Mouse (Mus musculus) MEL (cell line): Measurements from ENCODE around the gene Ddx1. TPM values are rescaled to one million over a fixed set of nuclear protein-coding genes. Genes with fewer than 3 reads are reported as not detected.
A peak's percentile ranks its signal among the peaks of the same experiment; 100 is the strongest.

ENCODE experiments used
- DNase-seq: peaks from one replicate; pipeline ENCODE4 v3.0.0; 2011; ENCODE audit warnings: low read depth, low spot score
- H3K27ac ChIP-seq: 2 replicates; pipeline ENCODE4 v1.5.1; 2012; ENCODE audit warnings: low read depth, mild to moderate bottlenecking, control low read depth, low read length, moderate library complexity; ENCODE audit not compliant: control insufficient read depth
- H3K27me3 ChIP-seq, 2 experiments: fragments of 150-350 bp in 1 of 2; sonication (generic) in 1 of 2; 2 replicates each; pipeline ENCODE4 v1.6.1; 2012; ENCODE audit warnings: low read length in 2 of 2, mild to moderate bottlenecking in 2 of 2, improper control_type of control experiment in 1 of 2, moderate library complexity in 1 of 2; ENCODE audit not compliant: insufficient read depth in 2 of 2, control insufficient read depth in 1 of 2
- H3K36me3 ChIP-seq, 2 experiments: 2 replicates each; pipeline ENCODE4 v1.6.1; 2012 to 2014; ENCODE audit warnings: low read length in 2 of 2, improper control_type of control experiment in 1 of 2, inconsistent platforms in 1 of 2, mild to moderate bottlenecking in 1 of 2; ENCODE audit not compliant: insufficient read depth in 2 of 2, control insufficient read depth in 1 of 2
- H3K4me1 ChIP-seq, 2 experiments: fragments of 150-350 bp in 1 of 2; sonication (generic) in 1 of 2; 2 replicates each; pipeline ENCODE4 v1.6.1; 2012; ENCODE audit warnings: low read length in 2 of 2, improper control_type of control experiment in 1 of 2, mild to moderate bottlenecking in 1 of 2; ENCODE audit not compliant: insufficient read depth in 2 of 2, control insufficient read depth in 1 of 2
- H3K4me3 ChIP-seq, 2 experiments: fragments of 150-350 bp in 1 of 2; sonication (generic) in 1 of 2; 2 replicates each; pipeline ENCODE4 v1.5.1; 2012; ENCODE audit warnings: low read depth in 2 of 2, low read length in 2 of 2, mild to moderate bottlenecking in 2 of 2, moderate library complexity in 2 of 2, control low read depth in 1 of 2, improper control_type of control experiment in 1 of 2; ENCODE audit not compliant: control insufficient read depth in 1 of 2, insufficient read depth in 1 of 2
- H3K79me2 ChIP-seq: 2 replicates; pipeline ENCODE4 v1.6.1; 2012; ENCODE audit warnings: mild to moderate bottlenecking, low read length, moderate library complexity; ENCODE audit not compliant: control insufficient read depth, poor library complexity, insufficient read depth
- H3K9ac ChIP-seq: 2 replicates; pipeline ENCODE4 v1.6.1; 2012; ENCODE audit warnings: low read depth, mild to moderate bottlenecking, control low read depth, low read length, moderate library complexity; ENCODE audit not compliant: control insufficient read depth, poor library complexity, severe bottlenecking
- H3K9me3 ChIP-seq: fragments of 150-350 bp; sonication (generic); replicated peaks from 2 replicates; pipeline ENCODE4 v1.6.1; 2012; ENCODE audit warnings: mild to moderate bottlenecking, low read length, improper control_type of control experiment, moderate library complexity; ENCODE audit not compliant: insufficient read depth
- CHD2 ChIP-seq: IDR thresholded peaks from 2 replicates; pipeline ENCODE4 v1.6.1; 2011; ENCODE audit warnings: low read length, improper control_type of control experiment
- CTCF ChIP-seq, 3 experiments: IDR thresholded peaks in 2 of 3; conservative IDR thresholded peaks in 1 of 3; 2 replicates each; pipeline ENCODE4 v1.5.1; 2011 to 2012; ENCODE audit warnings: low read length in 3 of 3, low read depth in 2 of 3, mild to moderate bottlenecking in 2 of 3, improper control_type of control experiment in 1 of 3, inconsistent platforms in 1 of 3, mixed read lengths in 1 of 3, moderate library complexity in 1 of 3; ENCODE audit not compliant: control insufficient read depth in 1 of 3, insufficient read depth in 1 of 3, poor library complexity in 1 of 3, severe bottlenecking in 1 of 3
- EP300 ChIP-seq, 2 experiments: IDR thresholded peaks; 2 replicates each; pipeline ENCODE4 v1.6.1; 2011; ENCODE audit warnings: improper control_type of control experiment in 2 of 2, low read length in 2 of 2, low read depth in 1 of 2, mild to moderate bottlenecking in 1 of 2
- GATA1 ChIP-seq: IDR thresholded peaks from 2 replicates; pipeline ENCODE4 v1.6.1; 2011; ENCODE audit warnings: low read depth, low read length, improper control_type of control experiment
- HCFC1 ChIP-seq: IDR thresholded peaks from 2 replicates; pipeline ENCODE4 v1.6.1; 2012; ENCODE audit warnings: low read depth, mild to moderate bottlenecking, inconsistent platforms, low read length, improper control_type of control experiment, moderate library complexity
- JUND ChIP-seq: IDR thresholded peaks from 2 replicates; pipeline ENCODE4 v1.6.1; 2011; ENCODE audit warnings: low read depth, mild to moderate bottlenecking, improper control_type of control experiment, low read length
- MAX ChIP-seq: IDR thresholded peaks from 2 replicates; pipeline ENCODE4 v1.6.1; 2011; ENCODE audit warnings: low read length, improper control_type of control experiment
- MYC ChIP-seq: IDR thresholded peaks from 2 replicates; pipeline ENCODE4 v1.6.1; 2011; ENCODE audit warnings: low read depth, mild to moderate bottlenecking, low read length, improper control_type of control experiment, moderate library complexity
- NRF1 ChIP-seq: IDR thresholded peaks from 2 replicates; pipeline ENCODE4 v1.6.1; 2014; ENCODE audit warnings: low read depth, mild to moderate bottlenecking, inconsistent platforms, low read length, improper control_type of control experiment, moderate library complexity; ENCODE audit not compliant: poor library complexity, insufficient read depth, severe bottlenecking
- SIN3A ChIP-seq: IDR thresholded peaks from 2 replicates; pipeline ENCODE4 v1.6.1; 2012; ENCODE audit warnings: low read length, improper control_type of control experiment, inconsistent platforms
- SMC3 ChIP-seq: IDR thresholded peaks from 2 replicates; pipeline ENCODE4 v1.6.1; 2011; ENCODE audit warnings: low read depth, low read length, improper control_type of control experiment
- TBP ChIP-seq: IDR thresholded peaks from 2 replicates; pipeline ENCODE4 v1.8.0; 2011; ENCODE audit warnings: low read depth, low read length, improper control_type of control experiment
- TCF12 ChIP-seq: IDR thresholded peaks from 2 replicates; pipeline ENCODE4 v1.6.1; 2014; ENCODE audit warnings: low read depth, mild to moderate bottlenecking, inconsistent platforms, low read length, improper control_type of control experiment, moderate library complexity
- ZC3H11A ChIP-seq: IDR thresholded peaks from 2 replicates; pipeline ENCODE4 v1.6.1; 2012; ENCODE audit warnings: low read depth, mild to moderate bottlenecking, inconsistent platforms, low read length, improper control_type of control experiment
- ZKSCAN1 ChIP-seq: IDR thresholded peaks from 2 replicates; pipeline ENCODE4 v1.6.1; 2012; ENCODE audit warnings: low read depth, mild to moderate bottlenecking, inconsistent platforms, low read length, improper control_type of control experiment, moderate library complexity
- polyA plus RNA-seq, 2 experiments: library from polyadenylated mRNA; stranded (reverse) in 1 of 2; unstranded in 1 of 2; fragments of >175 nt in 1 of 2; fragments of >200 nt in 1 of 2; gene quantifications; 2 replicates each; pipeline versions ENCODE4 v1.2.1 to v1.2.4; 2012; ENCODE audit warnings: low replicate concordance in 2 of 2, low read depth in 1 of 2; ENCODE audit not compliant: insufficient read length in 2 of 2, insufficient read depth in 1 of 2, missing spikeins in 1 of 2
- total RNA-seq: library from RNA; depleted of rRNA; stranded (reverse); fragments of 300-350 nt; gene quantifications from 2 replicates; pipeline ENCODE4 v1.2.3, GENCODE M21; 2012

Gene Ddx1
- total and polyA plus RNA-seq, 3 experiments = 75.4 to 1,375 (median 134) TPM

DNA sequence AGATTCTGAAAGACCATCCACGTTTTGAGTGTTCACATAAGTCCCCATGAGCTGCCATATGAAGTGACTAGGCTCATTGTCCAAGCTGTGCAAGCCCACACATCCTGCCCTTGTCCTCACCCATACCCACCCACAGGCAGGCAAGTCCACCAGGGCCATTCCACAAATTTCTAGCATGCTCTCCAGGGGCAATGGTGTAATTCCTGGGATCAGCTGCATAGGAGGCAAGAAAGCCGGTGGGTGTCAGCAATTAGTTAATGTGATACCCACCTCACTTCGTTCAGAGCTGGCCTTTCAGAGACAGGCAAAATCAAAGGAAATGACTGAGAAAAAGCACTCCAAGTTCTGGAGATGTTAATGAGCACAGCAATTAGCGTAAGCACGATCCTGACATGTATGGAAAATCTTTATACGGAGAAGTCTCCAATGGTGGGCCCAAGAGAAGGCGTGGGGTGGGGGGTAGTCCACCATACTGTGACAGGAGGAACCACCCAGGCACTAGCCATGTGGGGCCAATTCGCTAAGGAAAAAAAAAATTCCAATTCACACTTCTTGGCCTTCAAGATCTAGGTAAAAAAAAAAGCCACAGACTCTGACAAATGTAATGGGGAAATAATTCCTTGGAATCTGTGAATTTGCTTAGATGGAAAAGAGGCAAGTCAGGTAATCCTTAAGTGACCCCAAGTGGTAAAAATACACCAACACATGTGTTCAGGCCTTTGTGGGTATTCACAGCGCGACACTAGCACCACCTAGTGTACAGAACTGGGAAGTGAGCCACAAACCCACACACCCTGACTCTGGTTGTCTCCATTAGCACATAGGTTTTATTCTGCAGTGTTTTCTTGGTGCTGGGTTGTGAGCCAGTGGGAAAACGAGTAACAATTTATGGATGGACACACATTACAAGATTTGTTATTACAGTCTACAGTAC, 34.4 kb downstream of the Ddx1 start:
- Histone ChIP-seq H3K9me3 (no peaks in the 10 kb centered on the region), H3K36me3 (peaks cover 0 to 8% of the 10 kb centered on the region in 2 experiments; a peak in 2 of 4 replicates), H3K27me3 (no peaks in the 10 kb centered on the region)
- TF ChIP-seq CHD2 (no peak), MAX (peak; percentile 75), JUND (peak; percentile 53; the same call in 1 of the 2 replicates), CTCF (IDR thresholded peaks at IDR 0.05 in 2 of 3, conservative IDR thresholded peaks at IDR 0.05 in 1 of 3; ENCODE audit: control insufficient read depth in 1 of 3, insufficient read depth in 1 of 3, low read depth in 2 of 3, low read length in 3 of 3, poor library complexity in 1 of 3, severe bottlenecking in 1 of 3) (peak; percentile 93 to 100 (median 99)), EP300 (IDR thresholded peaks at IDR 0.05; ENCODE audit: low read depth in 1 of 2, low read length in 2 of 2) (no peak), MYC (peak; percentile 83), HCFC1 (no peak), ZKSCAN1 (no peak), SMC3 (peak; percentile 99), SIN3A (0 out of 2 replicates have a peak, but pooled peaks have one; percentile 23), NRF1 (peak; percentile 15; the same call in 1 of the 2 replicates), TBP (no peak), ZC3H11A (peak; percentile 98)
- TF ChIP-seq, all 39 proteins: peak for 8
- DNase-seq = peak; percentile 83
- H3K79me2 ChIP-seq = no peaks in the 10 kb centered on the region
- no peak overlapping the region for H3K27ac ChIP-seq
- H3K9ac ChIP-seq = no peak overlapping the region
- no peaks in the 10 kb centered on the region; a peak in 1 of 4 replicates for H3K4me1 ChIP-seq
- H3K4me3 ChIP-seq = no peak overlapping the region

DNA sequence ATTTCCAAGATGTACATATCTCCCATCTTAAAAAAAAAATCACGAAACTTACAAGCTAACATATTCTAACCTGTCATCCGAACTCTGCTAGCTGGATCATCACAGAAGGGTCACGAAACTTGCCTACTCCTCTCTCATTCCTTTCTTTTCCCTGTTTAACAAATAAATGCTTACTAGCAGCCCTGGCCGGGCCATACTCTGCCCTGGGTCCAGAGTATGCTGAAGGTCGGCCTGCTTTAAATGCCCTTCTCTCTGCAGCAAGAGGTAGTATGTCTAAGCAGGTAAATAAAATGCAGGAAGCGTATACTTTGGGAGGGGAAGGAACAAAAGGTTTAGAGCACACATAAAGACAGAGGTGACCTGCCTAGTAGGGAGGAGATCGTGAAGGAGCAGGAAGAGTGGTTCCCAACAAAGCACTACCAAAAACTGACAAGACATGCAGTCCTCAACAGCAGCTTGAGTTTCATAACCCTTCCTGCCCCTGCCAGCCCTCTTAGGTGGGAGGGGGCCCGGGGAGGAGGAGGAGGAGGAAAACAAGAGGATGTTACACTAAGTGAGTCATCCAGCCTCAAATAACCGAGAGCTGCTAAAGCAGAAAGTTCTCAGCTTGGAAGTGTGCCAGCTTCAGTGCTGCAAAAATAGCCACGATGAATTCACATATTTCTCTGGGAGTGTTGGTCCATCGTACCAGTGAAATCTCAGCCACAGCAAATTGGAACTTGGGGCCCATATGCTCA, 37.1 kb downstream of the Ddx1 start:
- H3K4me3 ChIP-seq = no peak overlapping the region
- no peak for TF ChIP-seq JUND
- no peak for TF ChIP-seq TCF12
- no peak for TF ChIP-seq GATA1
- TF ChIP-seq, all 39 proteins: peak for 0
- Histone ChIP-seq H3K36me3 (no peaks in the 10 kb centered on the region), H3K27me3 (no peaks in the 10 kb centered on the region; a peak in 1 of 4 replicates), H3K4me1 (no peaks in the 10 kb centered on the region; a peak in 1 of 4 replicates), H3K79me2 (no peaks in the 10 kb centered on the region), H3K9me3 (no peaks in the 10 kb centered on the region), H3K27ac (no peak overlapping the region), H3K9ac (no peak overlapping the region)
- peak; percentile 54 for DNase-seq
